Mouse (Mus musculus) cerebellum, postnatal 36 days (tissue): Measurements from ENCODE around the gene Usp6nl.

Source experiments
- DNase-seq, 2 experiments: peaks; one replicate each; pipeline ENCODE4 v3.0.0; 2021 to 2022; ENCODE audit warnings: mixed read lengths in 2 of 2

Usp6nl gene

DNA sequence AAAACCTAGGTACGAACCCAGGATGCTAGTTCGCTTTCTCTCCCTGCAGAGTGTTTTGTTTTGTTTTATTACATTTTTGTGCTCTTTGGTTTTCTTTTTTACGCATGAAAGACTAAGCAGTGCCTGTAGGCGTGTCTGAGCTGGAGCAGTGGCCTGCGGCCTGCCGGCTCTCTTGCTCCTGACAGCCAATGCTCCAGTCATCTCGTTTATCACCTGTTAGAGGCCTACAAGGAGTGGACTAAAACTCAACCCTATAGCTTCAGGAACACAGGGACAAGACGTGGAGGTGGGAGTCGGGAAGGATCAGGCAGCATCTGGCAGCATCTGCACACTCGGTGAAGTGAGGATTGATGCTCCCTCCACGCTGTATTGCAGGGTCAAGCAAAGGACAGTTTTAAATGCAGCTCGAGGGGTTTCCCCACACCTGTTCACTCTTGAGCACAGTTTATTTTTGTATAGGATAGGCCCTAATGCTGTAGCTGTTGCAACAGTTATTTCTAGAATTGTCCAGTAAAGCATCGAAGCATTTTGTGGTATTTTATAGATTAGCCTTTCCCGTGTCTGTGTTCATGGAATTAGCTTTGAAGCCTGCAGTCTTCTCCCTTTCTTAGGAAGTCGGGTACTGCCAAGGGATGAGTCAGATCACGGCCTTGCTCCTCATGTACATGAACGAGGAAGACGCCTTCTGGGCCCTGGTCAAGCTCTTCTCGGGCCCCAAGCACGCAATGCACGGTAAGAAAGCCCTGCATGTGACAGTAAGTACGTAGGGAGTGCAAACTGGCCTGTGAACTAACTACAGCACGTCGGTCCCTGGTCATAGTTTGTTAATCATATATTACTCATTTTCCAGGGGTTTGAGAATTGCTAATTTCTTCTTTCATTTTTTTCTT is 101.4 kb downstream of the Usp6nl start:
- DNase-seq = no peak

DNA sequence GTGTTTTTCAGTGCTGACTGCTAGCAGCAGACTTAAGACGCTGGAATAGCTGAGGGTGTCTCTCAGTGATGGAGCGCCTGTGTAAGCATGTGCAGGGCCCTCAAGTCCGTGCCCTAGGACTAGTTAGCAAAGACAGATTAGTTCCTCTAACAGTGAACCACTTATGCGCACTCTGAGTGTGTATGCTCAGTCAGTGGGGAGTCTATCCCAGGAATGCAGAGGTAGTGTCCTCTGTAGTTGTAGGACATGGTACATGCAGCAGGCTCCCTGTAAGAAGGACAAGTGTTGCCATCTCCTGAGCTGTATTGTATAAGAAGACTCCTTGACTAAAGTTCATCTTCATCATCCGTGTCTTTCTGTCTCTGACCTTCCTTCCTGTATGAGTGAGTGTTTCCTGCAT is 102.4 kb downstream of the Usp6nl start:
- DNase-seq = no peak

DNA sequence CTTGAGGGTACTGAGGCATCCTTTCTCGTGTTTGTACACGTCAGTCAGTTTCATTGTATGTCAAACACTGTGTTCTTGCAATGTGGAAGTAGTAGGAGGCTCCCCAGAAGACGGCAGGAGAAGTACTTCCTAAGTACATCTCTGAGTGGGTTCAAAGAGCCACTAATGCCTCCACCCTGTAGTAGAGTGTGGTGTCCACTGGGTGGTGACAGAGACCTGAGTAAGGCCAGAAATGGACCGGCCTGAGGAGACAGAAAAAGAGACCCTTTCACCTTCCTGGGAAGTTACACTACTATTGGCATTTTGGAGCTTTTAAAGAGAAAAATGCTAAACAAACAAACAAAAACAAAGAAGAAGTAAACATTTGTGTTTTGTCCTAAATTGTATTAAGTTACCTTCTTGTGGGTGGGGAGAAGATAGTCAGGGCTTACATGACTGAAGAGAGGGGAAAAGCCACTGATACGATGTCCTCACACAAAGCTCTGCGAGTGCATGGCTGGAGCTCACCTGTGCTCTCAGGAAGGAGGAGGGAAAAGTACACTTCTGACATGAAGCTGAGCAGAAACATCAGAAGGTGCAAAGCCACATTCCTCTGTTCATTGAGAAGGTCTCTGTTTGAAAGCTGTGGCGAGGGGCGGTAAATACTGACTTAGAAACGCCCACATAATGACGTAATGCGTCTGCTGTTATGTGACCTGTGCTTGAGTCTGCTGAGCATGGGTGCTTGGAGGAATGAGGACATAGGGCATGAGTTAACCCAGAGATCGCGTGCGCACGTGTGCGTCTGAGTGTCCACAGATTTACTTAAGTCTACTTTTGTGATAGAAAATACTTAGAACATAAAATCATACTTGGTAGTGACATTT is 113.9 kb downstream of the Usp6nl start:
- DNase-seq = peak; percentile 45 to 49

DNA sequence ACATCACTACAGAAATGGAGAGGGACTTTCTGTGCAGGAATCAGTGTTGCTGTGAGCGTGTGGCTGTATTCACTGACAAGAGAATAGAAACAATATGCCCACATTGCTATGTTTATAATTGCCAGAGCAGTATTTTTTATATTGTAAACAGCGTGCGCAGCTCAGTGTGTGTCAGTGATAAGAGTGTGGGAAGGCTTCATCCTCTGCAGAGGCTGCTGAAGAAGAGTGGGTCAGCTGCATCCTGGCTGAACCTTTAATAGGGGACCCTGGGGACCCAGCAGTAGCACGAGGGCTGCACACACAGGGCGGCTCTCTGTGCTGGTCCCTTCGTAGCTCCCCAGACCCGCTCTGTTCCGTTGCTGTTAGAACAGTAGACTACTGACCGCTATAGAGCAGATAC is 119.2 kb downstream of the Usp6nl start:
- no peak for DNase-seq

DNA sequence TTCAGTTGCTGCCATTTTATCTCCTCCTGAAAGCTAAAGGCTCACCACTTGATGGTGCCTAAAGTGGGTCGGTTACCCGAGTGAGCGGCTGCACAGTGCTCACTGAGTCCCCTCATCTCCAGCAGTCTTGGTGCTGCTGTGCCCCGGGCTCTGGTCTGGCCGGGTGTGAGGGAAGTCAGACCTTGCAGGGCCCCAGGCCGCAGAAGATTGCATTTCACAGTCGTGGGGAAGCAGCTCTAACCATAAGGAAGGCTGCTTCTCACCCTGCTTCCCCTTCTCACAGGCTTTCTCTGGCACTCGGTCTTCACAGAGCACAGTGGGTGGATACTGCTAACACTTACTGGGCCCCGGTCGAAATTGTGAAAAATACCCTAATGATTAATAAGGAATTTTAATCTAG is 119.8 kb downstream of the Usp6nl start:
- DNase-seq = no peak

DNA sequence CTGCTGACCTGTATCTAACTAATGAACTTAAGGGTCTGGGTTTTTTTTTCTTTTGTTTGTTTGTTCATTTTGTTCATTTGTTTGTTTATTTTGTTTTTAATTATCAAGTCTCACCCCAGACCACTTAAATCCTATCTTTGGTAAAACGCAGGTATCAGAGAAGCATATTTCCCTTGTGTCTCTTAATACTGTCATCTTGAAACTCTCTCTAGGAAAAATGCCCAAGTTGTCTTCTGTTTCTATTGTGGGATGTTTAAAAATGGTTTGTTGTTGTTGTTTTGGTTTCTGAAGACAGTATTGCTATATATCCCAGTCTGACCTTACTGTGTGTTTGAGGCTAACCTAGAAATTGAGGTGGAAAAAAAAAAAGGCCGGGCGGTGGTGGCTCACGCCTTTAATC is 121.5 kb downstream of the Usp6nl start:
- no peak for DNase-seq

DNA sequence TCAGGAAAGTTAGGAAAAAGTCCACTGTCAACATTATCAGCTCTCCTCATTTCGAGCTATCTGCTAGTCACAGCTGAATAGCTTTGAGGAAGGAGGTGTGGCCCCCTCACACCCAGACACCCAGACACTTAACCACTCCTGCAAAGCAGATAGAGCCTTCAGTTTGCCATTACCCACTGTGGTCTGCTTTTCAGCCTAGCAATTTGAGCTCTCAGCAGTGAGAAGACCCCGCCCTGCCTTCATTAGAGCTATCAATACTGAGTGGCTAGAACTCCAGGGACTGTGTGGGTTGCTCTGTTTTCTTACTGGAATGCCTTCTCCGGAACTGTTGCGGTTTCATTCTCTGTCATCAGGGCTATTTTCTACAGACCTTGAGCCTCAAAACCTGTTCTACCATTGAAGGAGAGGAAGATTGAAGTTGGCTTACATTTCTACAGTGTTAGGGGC is 122.3 kb downstream of the Usp6nl start:
- no peak for DNase-seq

DNA sequence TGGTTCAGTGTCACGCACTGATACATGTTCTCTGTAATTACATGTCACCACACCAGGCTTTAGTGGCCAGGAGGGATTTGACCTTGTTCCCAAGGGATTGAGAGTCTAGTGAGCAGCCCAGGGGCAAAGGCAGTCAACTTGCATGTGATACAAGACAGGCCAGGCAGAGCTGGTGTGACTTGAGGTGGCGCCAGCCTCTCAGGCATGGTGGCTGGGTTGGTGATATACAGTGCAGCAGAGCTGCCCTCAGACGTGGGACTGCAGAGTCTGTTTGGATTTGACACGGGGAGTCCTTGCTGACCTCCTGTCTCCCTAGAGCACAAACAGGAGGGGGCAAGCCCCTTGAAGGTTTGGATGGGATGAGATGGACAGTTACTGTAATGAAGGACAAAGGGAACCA is 123.4 kb downstream of the Usp6nl start:
- DNase-seq = no peak

DNA sequence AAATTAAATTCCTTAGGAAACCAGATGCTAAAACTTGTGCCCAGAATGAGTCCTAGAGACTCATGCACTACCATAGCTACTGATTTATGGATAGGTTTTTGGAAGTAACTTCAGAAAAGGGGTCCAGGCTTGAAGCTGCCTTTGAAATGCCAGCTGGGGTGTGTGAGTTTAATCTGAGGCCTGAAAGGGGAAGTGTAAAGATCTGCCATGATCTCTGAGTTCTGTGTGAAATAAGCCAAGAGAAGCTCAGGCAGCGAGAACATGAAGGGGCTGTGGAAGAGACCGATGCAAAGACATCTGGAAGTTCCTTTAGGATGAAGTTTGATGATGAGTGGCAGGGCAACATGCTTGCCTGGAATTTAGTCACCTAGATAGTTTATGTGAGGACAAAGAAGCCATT is 126.4 kb downstream of the Usp6nl start:
- no peak for DNase-seq

DNA sequence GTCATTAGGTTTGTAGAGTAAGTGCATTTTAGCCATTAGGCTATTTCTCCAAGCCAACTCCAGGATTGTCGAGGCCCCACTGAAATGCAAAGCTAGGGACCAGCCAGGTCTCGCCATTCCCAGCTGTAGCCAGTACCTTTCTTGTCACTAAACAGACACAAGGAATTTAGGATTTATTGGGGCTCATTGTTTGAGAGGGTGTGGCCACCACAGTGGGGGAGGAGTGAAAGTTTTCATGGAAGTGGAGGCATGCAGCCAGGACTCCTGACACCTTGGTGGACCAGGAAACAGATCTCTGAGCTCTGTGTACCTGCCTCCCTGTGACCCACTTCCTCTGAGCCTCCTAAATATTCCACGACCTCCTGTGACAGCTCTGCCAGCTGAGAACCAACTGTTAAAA is 127.2 kb downstream of the Usp6nl start:
- DNase-seq = no peak

DNA sequence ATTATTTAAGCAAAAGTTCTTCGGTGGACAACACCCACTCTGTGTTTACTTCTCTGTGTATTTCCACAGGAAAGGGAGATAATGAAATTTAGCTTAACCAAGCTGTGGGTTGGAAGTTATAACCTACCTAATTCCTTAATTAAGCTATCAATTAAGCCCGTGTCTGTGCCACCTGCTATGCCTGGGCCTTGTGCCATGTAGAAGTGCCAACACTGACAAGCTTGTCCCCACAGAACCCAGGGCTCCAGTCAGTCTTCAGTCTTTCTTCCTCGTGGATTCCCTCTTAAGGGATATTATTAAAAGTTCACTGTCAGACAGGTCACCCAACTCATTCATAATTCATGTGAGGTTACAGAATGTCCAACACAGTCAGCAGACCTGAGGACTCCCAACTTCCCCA is 128.1 kb downstream of the Usp6nl start:
- peak; percentile 65 to 66 for DNase-seq

DNA sequence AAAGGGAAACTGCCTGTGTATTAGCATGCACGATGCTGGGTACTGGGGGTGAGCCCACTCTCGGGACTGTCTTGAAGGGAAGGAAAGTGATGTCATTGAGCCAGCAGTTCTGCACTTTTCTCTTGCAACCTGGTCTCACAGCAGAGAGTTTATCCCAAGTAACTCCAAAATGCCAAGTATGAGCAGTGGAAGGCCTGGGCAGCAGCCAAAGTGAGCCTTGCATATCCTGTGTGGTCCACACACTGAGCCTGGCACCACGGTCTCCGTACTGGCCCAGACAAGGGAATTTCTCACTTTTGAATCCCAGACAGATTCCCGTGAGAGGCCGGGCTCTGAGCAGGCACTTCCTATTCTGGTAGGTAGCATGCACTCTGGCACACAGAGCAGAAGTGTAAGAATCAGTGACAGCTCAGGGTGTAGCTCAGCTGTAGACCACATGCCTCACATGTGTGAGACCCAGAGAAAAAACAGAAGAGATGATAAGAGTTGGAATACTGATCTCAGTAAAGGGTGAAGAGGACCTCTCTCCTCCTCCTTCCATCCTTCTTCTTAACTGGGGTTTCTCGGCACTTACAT is 132.6 kb downstream of the Usp6nl start:
- no peak for DNase-seq

DNA sequence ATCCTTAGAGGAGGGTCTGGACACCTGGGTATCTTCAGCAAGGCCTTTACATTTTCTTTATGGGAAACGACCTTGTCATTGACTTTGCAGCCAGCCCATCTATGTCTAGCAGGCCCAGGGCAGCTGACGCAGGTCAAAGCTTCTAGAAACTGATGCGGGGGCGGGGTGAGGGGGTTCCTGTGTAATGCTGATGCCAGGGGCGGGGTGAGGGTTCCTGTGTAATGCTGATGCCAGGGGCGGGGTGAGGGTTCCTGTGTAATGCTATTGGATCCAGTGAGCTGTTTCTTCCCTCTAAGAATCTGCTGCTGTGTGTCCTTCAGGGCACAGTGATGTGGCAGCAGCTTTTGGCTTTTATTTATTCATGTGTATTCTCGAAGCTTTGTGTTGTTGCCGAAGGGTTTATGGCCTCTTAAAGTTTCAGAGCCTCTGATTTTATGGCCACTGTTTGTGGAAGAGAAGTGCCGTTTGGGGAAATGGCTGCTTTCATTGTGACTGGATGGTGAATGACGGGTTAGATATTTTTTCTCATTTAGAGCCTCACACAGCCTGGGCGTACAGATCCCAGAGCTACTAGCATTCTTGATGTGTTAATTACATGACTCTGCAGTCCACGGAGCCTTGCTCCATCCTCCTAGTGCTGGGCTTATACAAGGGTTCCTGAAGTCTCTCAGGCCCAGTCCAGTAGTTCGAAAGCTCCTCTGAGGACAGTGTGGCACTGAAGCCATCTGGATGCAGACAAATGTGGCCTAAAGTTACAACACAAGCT is 137.0 kb downstream of the Usp6nl start:
- no peak for DNase-seq

DNA sequence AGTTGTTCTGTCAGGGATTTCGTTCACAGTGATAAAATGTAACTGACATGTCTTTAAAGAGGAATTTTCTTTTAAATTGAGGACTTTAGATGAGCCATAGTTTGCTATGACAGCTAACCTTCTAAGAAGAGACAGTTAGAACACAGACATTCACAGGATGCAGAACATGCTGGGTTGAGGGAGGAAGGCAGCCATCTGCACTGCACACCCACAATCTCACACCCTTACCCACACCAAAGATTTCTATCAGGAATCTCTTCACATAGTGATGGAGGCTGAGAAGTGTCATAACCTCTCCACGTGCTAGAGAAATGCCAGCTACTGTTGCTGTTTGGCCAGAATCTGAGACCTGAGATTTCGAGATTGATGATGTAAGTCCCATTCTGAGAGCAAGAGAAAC is 139.8 kb downstream of the Usp6nl start:
- DNase-seq = no peak

DNA sequence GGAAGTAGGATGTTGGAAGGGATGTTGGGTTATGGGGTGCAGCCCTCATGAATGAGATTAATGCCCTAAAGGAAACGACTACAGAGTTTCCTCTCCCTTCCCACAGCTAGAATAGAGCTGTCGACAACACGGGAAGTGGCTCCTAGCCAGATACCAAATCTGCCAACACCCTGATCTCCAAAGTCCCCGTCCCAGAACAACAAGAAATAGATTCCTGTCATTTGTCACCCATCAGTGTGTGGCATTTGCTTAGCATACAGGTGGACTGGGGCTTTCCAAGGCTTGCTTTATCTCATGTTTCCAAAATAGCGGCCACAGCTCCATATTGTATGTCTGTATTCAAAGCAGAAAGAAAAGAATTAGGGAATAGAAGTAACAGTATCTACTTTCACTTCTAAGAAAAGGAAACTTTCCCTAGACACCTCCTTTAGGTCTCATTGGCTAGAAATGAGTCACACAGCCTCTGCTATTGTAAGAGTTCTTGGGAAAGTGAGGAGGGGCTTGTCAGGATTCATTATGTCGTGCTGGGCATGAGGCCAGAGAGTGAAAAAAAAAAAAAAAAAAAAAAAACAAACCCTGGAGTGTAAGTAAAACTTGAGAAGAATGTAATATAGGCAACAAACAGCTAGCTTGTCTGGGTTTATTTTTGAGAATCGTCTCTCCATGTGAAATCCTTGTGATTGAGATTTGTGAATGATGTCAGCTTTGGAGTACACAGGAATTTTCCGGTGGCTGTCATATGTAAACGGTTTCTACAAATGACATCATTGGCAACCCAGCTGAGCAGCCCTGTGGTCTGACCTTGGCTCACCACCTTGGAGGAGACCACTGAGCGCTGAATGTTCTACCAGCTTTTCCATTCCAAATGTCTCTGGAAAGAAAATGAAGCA is 141.6 kb downstream of the Usp6nl start:
- DNase-seq = no peak

DNA sequence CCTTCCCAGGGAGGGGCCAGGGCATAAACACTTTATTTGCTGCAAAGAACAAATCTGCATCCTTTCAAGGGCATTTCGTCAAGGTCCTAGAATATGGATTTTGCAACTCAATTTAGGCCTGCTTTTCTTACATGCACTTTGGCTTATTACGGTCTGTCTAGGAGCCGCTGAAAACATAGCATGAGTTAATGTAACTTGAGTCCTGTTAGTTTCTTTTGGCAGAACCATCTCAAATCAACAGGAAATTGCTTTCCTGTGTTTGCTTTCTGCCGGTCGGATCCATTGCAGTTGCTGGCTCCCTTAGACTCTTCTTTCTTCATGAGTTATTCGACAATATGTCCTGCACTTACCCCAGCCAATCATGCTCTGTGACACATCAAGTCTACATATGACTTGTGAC is 143.9 kb downstream of the Usp6nl start:
- no peak for DNase-seq

DNA sequence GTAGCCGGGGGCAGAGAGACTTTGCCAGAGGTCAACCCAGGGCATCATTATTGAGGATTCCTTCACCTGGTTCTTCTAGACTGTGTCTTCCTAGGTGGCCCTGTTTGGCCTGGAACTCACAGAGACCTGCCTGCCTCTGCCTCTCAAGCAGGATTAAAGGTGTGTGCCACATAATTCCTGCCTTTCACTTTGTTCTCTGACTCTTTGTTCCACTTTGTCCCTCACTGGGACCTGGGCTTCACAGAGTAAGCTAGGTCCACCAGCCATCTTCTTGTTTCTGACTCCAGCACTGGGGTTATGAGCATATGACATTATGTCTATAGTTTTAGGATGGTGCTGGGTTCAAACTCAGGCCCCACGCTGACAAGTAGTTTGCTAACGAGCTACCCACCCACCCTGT is 144.9 kb downstream of the Usp6nl start:
- DNase-seq = no peak

DNA sequence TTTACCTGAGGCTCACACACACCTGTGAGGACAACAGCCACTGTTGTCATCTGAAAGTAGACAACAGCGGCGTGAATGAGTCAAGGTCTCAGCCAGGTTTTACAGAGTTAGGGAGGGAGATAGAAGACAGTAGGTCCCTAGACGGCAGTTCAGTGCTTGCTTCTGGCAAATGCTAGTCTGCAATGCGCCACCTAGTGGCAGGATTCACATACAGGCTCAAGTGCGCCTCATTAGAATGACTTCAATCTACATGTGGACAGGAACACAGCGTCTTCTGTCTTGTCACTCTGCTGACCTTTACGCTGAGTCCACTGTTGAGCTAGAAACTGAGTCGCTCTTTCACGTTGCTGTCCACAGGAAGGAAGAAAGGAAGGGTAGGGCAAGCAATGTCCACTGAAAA is 146.7 kb downstream of the Usp6nl start:
- peak; percentile 63 to 69 for DNase-seq

DNA sequence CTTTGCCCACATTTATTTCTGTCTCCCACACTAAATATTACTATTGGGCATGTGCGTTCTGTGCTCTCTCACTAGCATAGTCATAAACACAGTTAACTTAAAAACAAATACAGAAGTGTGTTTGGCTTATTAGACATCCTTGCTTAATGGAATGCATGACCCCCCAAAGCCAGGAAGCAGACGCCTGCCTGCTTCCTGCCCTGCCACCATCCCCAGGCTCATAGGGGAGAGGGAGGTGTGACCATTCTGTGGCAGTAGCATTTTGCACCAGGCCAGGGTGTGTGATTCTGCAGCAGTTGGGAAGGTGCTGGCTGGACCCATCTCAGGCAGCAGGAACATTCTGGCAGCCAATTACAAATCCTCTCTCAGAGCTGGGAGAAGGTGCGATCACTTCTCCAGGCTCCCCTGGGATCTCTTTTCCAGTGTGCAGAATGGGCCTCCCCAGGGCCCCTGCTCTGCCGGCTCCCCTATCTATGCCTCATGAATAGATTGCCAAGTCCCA is 148.7 kb downstream of the Usp6nl start:
- no peak for DNase-seq

DNA sequence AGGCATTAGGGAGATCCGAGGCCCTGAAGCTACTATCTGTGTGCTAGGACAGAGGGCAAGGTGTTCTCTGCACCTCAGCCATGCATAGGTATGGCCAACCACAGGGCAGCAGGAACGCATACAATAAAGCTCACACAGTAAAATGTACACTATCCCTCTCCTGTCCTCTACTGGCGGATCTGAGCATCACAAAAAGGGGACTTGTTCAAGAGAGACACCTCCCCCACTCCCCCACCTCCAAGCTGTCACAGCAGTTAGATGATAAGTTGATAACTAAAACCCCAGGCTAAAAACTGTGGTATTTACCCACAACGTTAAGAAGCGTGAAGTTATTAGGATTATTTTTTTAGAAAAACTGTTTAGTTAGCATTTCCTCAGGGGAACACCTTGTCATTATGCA is 151.4 kb downstream of the Usp6nl start:
- no peak for DNase-seq

DNA sequence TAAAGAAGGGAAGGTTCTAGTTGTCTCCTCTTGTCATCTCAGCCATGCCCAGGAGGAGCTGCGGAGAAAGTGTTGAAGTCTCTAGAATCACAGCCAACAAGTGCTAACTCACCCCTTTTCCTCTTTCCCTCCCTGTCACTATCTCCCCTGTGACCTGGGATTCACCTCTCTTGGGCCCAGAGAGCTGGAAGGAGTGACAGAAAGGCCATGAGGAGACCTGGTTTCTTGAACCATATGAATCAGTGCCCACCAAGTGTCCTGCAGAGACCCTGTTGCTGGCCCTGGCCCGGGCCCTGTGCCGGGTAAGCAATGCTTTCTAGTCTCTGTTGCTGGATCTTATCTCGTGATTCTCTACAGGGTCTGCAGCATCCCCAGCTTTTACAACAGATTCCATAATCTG is 155.4 kb downstream of the Usp6nl start:
- DNase-seq = no peak
